Mouse (Mus musculus): ENCODE measurements around the gene Rxfp1.

- TF ChIP-seq CTCF (IDR thresholded peaks at IDR 0.05) (no peak), EP300 (IDR thresholded peaks at IDR 0.05) (no peak)
These were observed 54.2 kb downstream of the Rxfp1 start for GRCm38 (mm10) chr3:79683529-79683928.
